8 mouse cellular contexts compared by ENCODE assay signal in genomic region chr1:34218323-34218722, GRCm38 (mm10).
A peak's percentile ranks its signal among the peaks of the same experiment; 100 is the strongest.
DNase-seq lines count a peak whose midpoint lies in the region; ATAC-seq lines count a peak whose summit lies in the region.

No protein-coding gene starts in this region.

- peak; percentile 80 for ATAC-seq in inflammation-experienced regulatory T-cells, adult 6 months

- peak; percentile 74 for DNase-seq in T-cell, adult 2 months (ENCODE audit: low spot score)
- DNase-seq in cerebellum, postnatal 10 days = peak; percentile 88 to 91
- peak; percentile 69 to 80 for DNase-seq in frontal cortex, postnatal 36 days (ENCODE audit: low spot score in 2 of 2)
- peak; percentile 38 to 53 for DNase-seq in left cerebral cortex, adult 8-10 months (ENCODE audit: low spot score in 2 of 2)
- DNase-seq in mesoderm, embryonic 11.5 days (ENCODE audit: low read depth, low spot score) = peak; percentile 80
- peak; percentile 50 to 51 for DNase-seq in right cerebral cortex, postnatal 36 days (ENCODE audit: low spot score in 2 of 2)
- peak; percentile 69 to 76 for DNase-seq in urinary bladder, postnatal 36 days (ENCODE audit: low spot score in 2 of 2)

Comparison
In these comparisons a context has a peak if more than half of its experiments do, and no peak if none do; other contexts are left out.
1. Peak in every context shown above with its lines: DNase-seq and ATAC-seq.